Mouse (Mus musculus) B cell, adult (primary cell): ENCODE data around the gene Ccdc171. TPM values are rescaled to one million over a fixed set of nuclear protein-coding genes. Genes with fewer than 3 reads are reported as not detected.

Experiments used
- total RNA-seq: library from RNA; stranded (reverse); gene quantifications from 4 replicates; pipeline ENCODE4 v1.2.4, GENCODE M21; 2023; ENCODE audit not compliant: inconsistent age

The Ccdc171 gene
- 6.8 to 9.6 TPM (median 8.3 TPM) in 4 replicates for total RNA-seq

GRCm38 (mm10) chr4:83524843-83525689 is at the start of gene Ccdc171:
Ccdc171 (plus strand) TSS chr4:83525545.

DNA sequence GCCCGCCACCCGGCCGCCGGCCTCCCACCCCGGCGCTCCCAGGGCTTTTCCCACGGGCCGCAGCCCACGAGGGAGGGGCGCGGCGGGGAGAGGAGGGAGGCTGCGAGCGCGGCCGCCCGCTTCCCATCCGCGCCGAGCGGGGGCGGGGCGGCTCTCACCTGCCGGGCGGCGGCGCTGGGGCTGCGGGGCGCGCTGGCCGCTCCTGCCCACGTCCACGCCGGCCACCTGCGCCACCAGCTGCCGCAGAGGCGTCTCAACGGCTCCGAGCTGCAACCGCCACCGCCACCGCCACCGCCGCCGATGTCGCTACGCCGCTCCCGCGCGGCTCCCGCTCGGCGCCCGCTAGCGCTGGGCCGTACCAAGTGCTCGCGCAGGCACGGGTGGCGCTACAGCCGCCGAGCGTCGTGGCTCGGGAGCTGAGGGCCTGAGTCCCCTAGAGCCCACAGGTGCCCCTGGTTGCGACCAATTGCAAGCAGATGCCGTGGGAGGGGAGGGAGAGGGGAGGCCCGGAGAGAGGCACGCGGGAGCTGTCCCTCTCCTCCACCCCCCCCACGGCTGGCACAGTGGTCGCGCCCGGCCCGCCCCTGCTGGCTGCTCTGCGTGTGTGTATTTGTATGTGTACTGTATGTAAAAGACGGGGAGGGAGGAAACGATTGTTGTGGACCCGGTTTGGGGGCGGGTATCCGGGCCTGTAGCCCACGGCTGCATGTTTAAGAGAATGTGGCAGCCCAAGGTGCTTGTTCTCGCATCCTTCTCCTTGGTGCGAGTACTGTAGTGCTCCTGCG is 39.0 kb upstream of the Ccdc171 start, which contains the start of gene Psip1:
Gene Psip1, minus strand, starts transcription at position 343 of the 785 bp plus-strand sequence.

Other genes starting within 250 kb of the Ccdc171 start
- gene Ttc39b, start 201.3 kb upstream of the Ccdc171 start, total RNA-seq: 24.6 to 32.7 TPM (median 26.9 TPM) in 4 replicates
- gene Snapc3, start 107.8 kb upstream of the Ccdc171 start, total RNA-seq: 32.8 to 36.3 TPM (median 34.8 TPM) in 4 replicates
- 61.3 to 67.6 TPM (median 65.7 TPM) in 4 replicates for gene Psip1, start 39.1 kb upstream of the Ccdc171 start, total RNA-seq